Mouse (Mus musculus): Measurements from ENCODE around the gene Pfkm. TPM values are rescaled to one million over a fixed set of nuclear protein-coding genes. Genes with fewer than 3 reads are reported as not detected.
A peak's percentile ranks its signal among the peaks of the same experiment; 100 is the strongest.

The Pfkm gene
- polyA plus RNA-seq (2015; fragmentation: Nextera tagmentation; extraction: Ambion mirVana) = 70.8 and 73.8 TPM in 2 replicates

DNA sequence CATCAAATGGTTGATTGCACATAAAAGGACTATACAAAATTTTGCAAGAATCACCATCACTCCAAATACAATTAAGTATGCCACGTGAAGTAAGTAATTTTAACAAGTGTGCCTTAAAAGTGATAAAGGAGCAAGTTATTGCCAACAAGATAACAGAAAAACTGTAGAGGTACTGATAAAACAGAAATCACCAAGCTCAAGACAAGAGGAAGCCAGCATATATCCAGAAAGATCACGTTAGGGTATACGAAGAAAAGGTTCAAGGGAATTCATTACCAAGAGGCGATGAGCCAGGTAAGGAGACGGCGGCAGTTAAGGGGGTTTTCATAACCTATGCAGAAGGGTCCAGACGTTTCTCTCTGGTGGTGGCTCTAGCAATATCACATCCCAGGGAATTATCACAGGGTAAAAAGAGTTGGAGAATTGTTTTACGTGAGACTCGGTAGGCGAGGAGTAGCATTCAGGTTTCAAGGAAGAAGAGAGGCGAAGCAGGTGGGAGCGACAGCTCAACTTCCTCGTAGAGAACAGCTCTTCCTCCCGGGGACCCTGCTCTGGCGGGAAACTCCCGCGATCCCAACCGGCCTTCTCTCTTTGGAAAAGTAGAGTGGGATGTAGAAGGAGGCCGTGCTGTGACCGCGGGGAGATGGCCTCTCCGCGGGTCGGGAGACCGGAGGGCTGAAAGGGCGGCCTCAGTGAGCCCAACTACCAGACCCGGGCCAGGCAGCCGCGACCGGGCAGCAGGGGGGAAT is at the start of gene Pfkm:
TSS of gene Pfkm (plus strand) at position 218 of the 749 bp plus-strand sequence.
- no peak; the same call in 1 of the 2 replicates for ATAC-seq
- WGBS = under 1% methylated on average over 27 of the region's 30 CpGs
- H3K4me2 ChIP-seq (replicated peaks) = peak within 1 kb of the TSS; percentile 66

DNA sequence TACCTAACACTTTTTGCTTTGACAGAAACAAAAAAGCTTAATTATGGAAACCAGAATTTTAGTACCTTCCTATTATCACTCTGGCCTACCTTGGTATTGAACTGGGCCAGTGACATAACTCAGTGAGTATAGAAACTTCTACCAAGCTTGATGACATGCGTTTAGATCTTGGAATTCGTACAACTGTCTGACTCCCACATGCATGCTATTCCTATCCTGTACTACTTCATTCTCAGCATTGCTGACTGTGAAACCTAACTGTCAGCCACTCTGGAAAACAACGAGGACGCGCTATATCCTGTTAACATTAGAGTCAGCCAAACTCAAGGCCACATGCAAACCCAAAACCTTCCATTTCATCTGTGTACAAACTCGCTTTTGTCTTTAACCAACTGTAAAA is 48.4 kb upstream of the Pfkm start:
- H3K9ac ChIP-seq (replicated peaks) = no peak overlapping the region
- no peak for ATAC-seq
- H3K9me3 ChIP-seq = no peaks in the 10 kb centered on the region
- no peak overlapping the region for H3K27ac ChIP-seq
- no peaks in the 10 kb centered on the region for H3K4me1 ChIP-seq (replicated peaks)
- peaks cover 91% of the 10 kb centered on the region for H3K36me3 ChIP-seq
- H3K4me3 ChIP-seq (replicated peaks) = no peak overlapping the region
- H3K27me3 ChIP-seq = no peaks in the 10 kb centered on the region
- 94% methylated on average over 6 of the region's 6 CpGs for WGBS
- no peak overlapping the region for H3K4me2 ChIP-seq (replicated peaks)

More for the DNA sequence above, at the start of gene Pfkm:
- Histone ChIP-seq H3K9ac (replicated peaks) (peak within 1 kb of the TSS; percentile 93), H3K4me3 (replicated peaks) (peak within 1 kb of the TSS; percentile 95), H3K9me3 (no peaks in the 10 kb centered on the region), H3K27me3 (no peaks in the 10 kb centered on the region), H3K36me3 (peaks cover 9% of the 10 kb centered on the region; the same call in 1 of the 2 replicates), H3K4me1 (replicated peaks) (peaks cover 22% of the 10 kb centered on the region), H3K27ac (peak within 1 kb of the TSS; percentile 93)

DNA sequence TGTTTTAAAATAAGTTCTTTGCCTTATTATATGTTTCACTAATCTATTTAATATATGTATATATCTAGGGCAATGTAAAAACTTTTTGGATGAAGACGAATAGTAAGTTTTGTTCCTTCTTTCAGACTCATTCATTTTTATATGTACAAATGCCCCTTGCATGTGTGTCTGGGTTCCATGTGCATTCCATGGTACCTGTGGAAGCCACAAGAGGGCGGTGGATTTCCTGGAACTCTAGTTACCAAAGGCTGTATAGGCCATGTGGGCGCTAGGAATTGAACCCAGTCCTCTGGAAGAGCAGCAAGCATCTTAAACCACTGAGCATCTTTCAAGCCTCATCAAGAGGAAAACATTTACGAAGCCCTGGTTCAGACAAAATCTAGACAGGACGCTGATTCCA is 48.0 kb upstream of the Pfkm start:
- H3K36me3 ChIP-seq = peaks cover 87% of the 10 kb centered on the region
- H3K27ac ChIP-seq = no peak overlapping the region
- ATAC-seq = no peak
- H3K4me2 ChIP-seq (replicated peaks) = no peak overlapping the region
- H3K27me3 ChIP-seq = no peaks in the 10 kb centered on the region
- no peak overlapping the region for H3K4me3 ChIP-seq (replicated peaks)
- WGBS = 93% methylated on average over 5 of the region's 5 CpGs
- H3K9ac ChIP-seq (replicated peaks) = no peak overlapping the region
- no peaks in the 10 kb centered on the region for H3K9me3 ChIP-seq
- H3K4me1 ChIP-seq (replicated peaks) = no peaks in the 10 kb centered on the region

DNA sequence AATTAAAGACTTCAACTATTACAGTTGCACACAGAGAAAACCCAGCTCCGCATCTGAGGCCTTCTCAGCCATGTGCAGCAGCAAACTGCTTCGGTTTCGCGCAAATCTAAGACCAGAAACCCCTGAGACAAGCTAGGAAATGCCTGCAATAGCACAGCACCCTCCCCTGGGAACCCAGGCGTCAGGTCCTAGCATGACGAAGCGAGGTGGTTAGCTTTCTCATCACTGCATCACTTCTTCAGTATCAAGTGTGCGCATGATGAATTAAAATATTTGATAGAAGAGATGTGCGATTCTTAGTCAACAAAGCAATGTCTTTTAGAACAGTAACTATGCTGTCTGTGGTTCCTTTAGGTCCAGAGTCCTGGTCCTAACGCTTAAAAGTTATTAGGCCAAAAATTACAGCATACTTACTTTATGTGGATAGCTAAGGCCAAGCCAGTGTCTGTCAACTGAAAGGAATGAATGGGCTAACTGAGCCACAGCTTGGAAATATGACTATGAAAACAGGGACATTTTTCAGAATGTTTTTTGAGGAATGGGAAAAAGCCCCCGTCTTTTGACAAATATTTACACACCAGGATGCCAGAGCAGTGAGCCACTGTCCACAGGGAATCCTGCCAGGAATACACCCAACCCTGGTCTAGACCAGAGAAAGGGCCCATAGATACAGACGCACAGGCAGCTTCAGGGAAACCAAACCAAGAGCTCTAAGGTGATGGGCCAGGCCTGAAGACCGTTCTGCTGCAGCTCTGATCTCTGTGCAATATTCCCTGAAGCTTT is 43.3 kb upstream of the Pfkm start:
- Histone ChIP-seq H3K27ac (no peak overlapping the region), H3K4me1 (replicated peaks) (no peaks in the 10 kb centered on the region), H3K9me3 (no peaks in the 10 kb centered on the region), H3K4me2 (replicated peaks) (no peak overlapping the region), H3K27me3 (no peaks in the 10 kb centered on the region), H3K9ac (replicated peaks) (no peak overlapping the region), H3K36me3 (peaks cover 78% of the 10 kb centered on the region), H3K4me3 (replicated peaks) (no peak overlapping the region)
- 94% methylated on average over 13 of the region's 13 CpGs for WGBS
- no peak for ATAC-seq

DNA sequence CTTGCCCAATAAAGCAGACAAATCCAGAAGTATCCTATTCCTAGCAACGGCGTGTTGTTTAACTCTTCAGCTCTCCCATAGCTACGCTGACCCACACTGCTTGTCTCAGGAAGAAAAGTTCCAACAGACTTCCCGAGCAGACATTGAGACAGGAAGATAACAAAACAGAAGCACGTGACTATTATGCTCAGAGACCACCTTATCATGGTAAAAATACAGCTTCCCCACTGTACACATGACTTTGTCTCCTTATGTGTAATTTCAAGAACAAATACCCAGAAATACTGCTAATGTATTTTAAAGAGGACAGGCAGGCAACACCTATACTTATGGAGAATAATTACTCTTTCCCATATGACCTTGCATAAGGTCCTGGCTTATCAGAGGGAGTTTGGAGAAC is 40.7 kb upstream of the Pfkm start:
- WGBS = 95% methylated on average over 5 of the region's 5 CpGs
- no peak for ATAC-seq
- H3K27me3 ChIP-seq = no peaks in the 10 kb centered on the region
- no peak overlapping the region for H3K27ac ChIP-seq
- no peak overlapping the region for H3K4me2 ChIP-seq (replicated peaks)
- H3K4me3 ChIP-seq (replicated peaks) = no peak overlapping the region
- H3K4me1 ChIP-seq (replicated peaks) = no peaks in the 10 kb centered on the region
- H3K36me3 ChIP-seq = peaks cover 63% of the 10 kb centered on the region
- no peaks in the 10 kb centered on the region for H3K9me3 ChIP-seq
- H3K9ac ChIP-seq (replicated peaks) = no peak overlapping the region

DNA sequence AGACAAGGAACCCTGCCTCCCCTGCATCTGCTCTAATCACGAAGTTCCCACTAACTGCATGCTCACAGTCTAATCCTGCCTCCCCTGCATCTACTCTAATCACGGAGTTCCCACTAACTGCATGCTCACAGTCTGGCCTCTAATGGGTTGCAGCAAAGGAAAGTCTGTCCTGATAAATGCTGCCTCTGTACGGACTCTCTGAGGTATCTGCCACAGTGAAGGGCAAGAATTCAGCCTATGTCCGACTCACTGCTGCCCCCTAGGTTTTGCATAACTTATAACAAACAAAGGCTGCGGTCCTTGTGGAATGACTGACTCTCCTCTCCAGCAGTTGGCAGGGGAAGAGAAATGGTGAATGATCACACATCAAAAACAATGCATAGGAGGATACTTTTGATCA is 37.1 kb upstream of the Pfkm start:
- no peaks in the 10 kb centered on the region for H3K4me1 ChIP-seq (replicated peaks)
- no peak overlapping the region for H3K4me3 ChIP-seq (replicated peaks)
- H3K9ac ChIP-seq (replicated peaks) = no peak overlapping the region
- H3K9me3 ChIP-seq = no peaks in the 10 kb centered on the region
- peak; percentile 63; the same call in 1 of the 2 replicates for ATAC-seq
- peaks cover 58% of the 10 kb centered on the region for H3K36me3 ChIP-seq
- no peak overlapping the region for H3K27ac ChIP-seq
- no peaks in the 10 kb centered on the region for H3K27me3 ChIP-seq
- no peak overlapping the region for H3K4me2 ChIP-seq (replicated peaks)
- 26% methylated on average over 5 of the region's 5 CpGs for WGBS

DNA sequence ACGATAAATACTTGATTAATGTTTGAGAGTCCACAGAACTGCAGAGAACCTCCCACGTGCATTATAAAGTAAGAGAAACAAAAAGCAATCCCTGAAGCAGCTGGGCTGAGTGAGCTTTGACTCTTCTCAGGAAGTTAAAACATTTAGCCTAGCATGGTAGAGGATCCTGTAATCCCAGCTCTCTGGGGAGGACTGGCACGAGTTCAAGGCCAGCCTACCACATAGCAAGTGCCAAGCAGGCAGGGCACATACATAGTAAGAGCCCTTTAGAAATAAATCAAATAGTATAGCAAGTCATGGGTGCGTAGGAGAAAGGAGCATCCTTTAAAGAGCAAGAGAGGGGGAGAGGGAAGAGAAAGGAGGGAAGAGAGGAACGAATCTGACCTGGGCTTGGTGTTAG is 26.5 kb upstream of the Pfkm start:
- ATAC-seq = no peak
- no peaks in the 10 kb centered on the region for H3K27me3 ChIP-seq
- H3K4me1 ChIP-seq (replicated peaks) = no peaks in the 10 kb centered on the region
- no peaks in the 10 kb centered on the region for H3K9me3 ChIP-seq
- H3K36me3 ChIP-seq = peaks cover 70% of the 10 kb centered on the region
- no peak overlapping the region for H3K4me2 ChIP-seq (replicated peaks)
- 91% methylated on average over 5 of the region's 5 CpGs for WGBS
- H3K4me3 ChIP-seq (replicated peaks) = no peak overlapping the region
- H3K27ac ChIP-seq = no peak overlapping the region
- no peak overlapping the region for H3K9ac ChIP-seq (replicated peaks)

DNA sequence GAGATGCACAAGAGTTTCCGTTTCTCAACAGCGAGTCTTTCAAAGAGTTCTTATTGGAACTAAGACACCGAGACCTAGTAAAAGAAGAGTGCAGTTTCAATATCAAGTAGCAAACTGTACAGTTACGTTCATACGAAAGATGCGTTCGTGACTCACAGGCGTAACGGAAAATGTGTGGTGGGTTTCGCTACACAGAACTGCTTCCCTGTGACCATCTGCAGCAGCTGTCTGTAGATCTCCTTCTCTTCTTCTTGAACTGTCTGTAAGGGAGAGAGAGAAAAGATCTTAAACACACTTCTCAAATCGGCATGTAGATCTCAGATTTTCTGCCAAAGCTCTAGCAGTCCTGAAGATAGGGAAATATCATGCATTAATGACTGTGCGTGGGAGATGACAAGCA is 25.8 kb upstream of the Pfkm start:
- WGBS = 97% methylated on average over 12 of the region's 12 CpGs
- no peak overlapping the region for H3K4me3 ChIP-seq (replicated peaks)
- no peak overlapping the region for H3K9ac ChIP-seq (replicated peaks)
- no peak overlapping the region for H3K27ac ChIP-seq
- H3K4me2 ChIP-seq (replicated peaks) = no peak overlapping the region
- H3K9me3 ChIP-seq = no peaks in the 10 kb centered on the region
- no peaks in the 10 kb centered on the region for H3K4me1 ChIP-seq (replicated peaks)
- H3K36me3 ChIP-seq = peaks cover 66% of the 10 kb centered on the region
- H3K27me3 ChIP-seq = no peaks in the 10 kb centered on the region
- ATAC-seq = no peak

DNA sequence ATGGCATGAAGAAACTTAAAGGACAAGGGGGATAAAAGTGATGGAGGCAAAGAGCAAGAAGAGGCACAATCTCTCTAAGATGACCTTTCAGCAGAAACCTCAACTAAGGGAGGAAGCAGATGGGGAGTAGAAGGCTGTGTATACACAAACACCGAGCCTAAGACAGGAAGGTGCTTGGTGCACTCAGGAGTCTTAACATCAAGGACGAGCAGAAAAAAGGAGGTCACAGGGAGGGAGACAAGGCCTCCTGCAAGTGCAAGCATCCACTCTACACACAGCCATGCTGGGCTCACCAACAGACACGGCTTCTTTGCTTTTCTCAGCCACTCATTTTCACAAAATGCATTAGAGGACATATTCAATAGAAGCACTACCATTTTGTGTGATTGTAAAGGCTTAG is 24.9 kb upstream of the Pfkm start:
- no peaks in the 10 kb centered on the region for H3K9me3 ChIP-seq
- ATAC-seq = no peak
- no peaks in the 10 kb centered on the region for H3K4me1 ChIP-seq (replicated peaks)
- no peak overlapping the region for H3K9ac ChIP-seq (replicated peaks)
- H3K27me3 ChIP-seq = no peaks in the 10 kb centered on the region
- WGBS = 73% methylated on average over 3 of the region's 3 CpGs
- no peak overlapping the region for H3K27ac ChIP-seq
- H3K4me2 ChIP-seq (replicated peaks) = no peak overlapping the region
- peaks cover 66% of the 10 kb centered on the region for H3K36me3 ChIP-seq
- no peak overlapping the region for H3K4me3 ChIP-seq (replicated peaks)

DNA sequence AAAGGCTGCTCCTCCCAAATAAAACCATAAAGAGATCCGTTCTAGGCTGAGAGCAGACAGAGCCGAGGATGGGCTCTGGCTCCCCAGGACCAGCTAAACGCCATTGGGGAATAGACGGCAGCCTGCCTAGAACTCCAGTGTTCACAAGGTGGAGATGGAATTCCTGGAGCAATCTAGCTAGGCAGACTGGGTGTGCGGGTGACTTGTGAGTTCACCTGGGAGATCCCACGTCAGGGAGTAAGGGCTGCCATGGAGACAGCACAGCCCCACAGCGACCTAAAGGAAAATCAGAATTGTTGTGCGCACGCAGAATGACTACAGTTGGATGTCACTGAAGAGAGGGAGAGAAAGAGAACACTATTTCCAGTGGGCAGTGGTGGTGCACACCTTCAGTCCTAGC is 23.9 kb upstream of the Pfkm start:
- ATAC-seq = no peak
- no peaks in the 10 kb centered on the region for H3K9me3 ChIP-seq
- 90% methylated on average over 9 of the region's 9 CpGs for whole genome bisulfite sequencing

DNA sequence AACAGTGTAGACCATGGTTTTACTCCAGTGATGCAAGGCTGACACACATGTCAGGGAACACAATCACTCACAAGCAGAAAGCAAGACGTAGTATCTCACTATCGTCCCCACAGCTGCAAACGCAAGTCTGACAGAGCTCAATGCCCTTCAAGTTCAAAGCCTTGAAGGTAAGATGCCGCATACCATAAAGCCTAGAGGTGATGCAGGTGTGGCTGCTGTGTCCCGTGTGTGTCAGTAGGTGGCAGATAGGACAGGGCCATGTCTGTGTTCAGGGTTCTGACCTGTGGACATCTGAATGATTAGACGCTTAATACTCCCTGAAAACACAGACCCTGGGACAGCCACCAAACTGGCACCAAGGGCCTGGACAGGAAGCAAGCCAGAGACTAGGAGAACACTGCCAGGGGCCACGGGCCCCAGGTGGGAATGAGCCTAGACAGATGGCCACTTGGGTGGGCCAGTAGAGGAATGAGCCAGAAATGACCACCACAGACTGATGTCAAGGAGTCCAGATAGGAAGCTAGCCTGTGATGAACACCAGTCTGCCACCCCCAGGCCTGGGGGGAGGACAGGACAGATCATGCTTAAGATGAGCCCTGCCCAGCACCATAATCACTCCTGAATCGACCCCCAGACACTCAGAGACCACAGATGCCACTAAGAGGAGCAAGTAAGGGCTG is 22.7 kb upstream of the Pfkm start:
- no peak for ATAC-seq
- Histone ChIP-seq H3K27ac (no peak overlapping the region), H3K4me3 (replicated peaks) (no peak overlapping the region), H3K4me1 (replicated peaks) (no peaks in the 10 kb centered on the region), H3K36me3 (peaks cover 52% of the 10 kb centered on the region), H3K9ac (replicated peaks) (no peak overlapping the region), H3K27me3 (no peaks in the 10 kb centered on the region), H3K9me3 (no peaks in the 10 kb centered on the region), H3K4me2 (replicated peaks) (no peak overlapping the region)
- 91% methylated on average over 8 of the region's 8 CpGs for WGBS

More for the DNA sequence above, 23.9 kb upstream of the Pfkm start:
- Histone ChIP-seq H3K4me1 (replicated peaks) (no peaks in the 10 kb centered on the region), H3K27ac (no peak overlapping the region), H3K4me3 (replicated peaks) (no peak overlapping the region), H3K9ac (replicated peaks) (no peak overlapping the region), H3K27me3 (no peaks in the 10 kb centered on the region), H3K36me3 (peaks cover 57% of the 10 kb centered on the region), H3K4me2 (replicated peaks) (no peak overlapping the region)

DNA sequence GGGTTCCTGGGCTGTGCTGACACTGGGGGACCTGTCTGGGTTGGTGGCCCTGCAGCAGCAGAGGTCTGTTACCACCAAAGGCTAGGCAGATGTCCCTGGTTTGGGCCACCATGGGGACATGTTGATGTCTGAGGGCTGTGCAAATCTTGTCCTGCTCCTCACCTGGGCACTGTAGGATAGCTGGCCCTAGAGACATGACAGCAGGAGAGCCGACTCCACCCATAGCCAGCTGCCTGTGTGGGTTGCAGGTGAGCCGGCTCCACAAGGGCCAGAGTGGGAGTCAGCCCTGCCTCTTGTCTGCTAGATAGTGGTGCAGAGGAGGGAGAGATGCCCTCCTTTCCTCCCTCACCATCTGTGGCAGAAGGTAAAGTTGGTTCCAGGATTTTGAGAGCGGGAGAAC is 22.0 kb upstream of the Pfkm start:
- 98% methylated on average over 3 of the region's 3 CpGs for WGBS
- H3K4me3 ChIP-seq (replicated peaks) = no peak overlapping the region
- peaks cover 57% of the 10 kb centered on the region for H3K36me3 ChIP-seq
- H3K4me1 ChIP-seq (replicated peaks) = no peaks in the 10 kb centered on the region
- no peak overlapping the region for H3K27ac ChIP-seq
- no peak overlapping the region for H3K4me2 ChIP-seq (replicated peaks)
- no peaks in the 10 kb centered on the region for H3K9me3 ChIP-seq
- ATAC-seq = no peak
- H3K27me3 ChIP-seq = no peaks in the 10 kb centered on the region
- no peak overlapping the region for H3K9ac ChIP-seq (replicated peaks)

Data from midbrain, embryonic 13.5 days (tissue).